19 mouse cellular contexts compared by ENCODE assay signal in genomic region chr1:195032738-195033137, GRCm38 (mm10). TPM values are rescaled to one million over a fixed set of nuclear protein-coding genes. Genes with fewer than 3 reads are reported as not detected.
DNase-seq lines count a peak whose midpoint lies in the region; ATAC-seq and TF ChIP-seq lines count a peak whose summit lies in the region.
"Had no signal": no experiment of that assay in that cellular context is flagged by ENCODE, and none has a peak within 500 bp of the region (broad histone marks: within the 10 kb centered on the region; RNA-seq: fewer than 3 reads in every experiment).

No protein-coding gene starts in this region.

- no peak overlapping the region for H3K9ac ChIP-seq in midbrain, embryonic 16.5 days (ENCODE audit: low read depth, low read length)
- H3K9ac ChIP-seq in liver, embryonic 12.5 days, result no peak overlapping the region
- H3K9ac ChIP-seq: forebrain, embryonic 15.5 days; lung, embryonic 14.5 days; midbrain, embryonic 15.5 days had no signal

- no peak for TF ChIP-seq CTCF in gastrocnemius, adult 2 months (IDR thresholded peaks at IDR 0.05)

- 0 out of 2 replicates have a peak, but pooled peaks have one; percentile 36 for ATAC-seq in midbrain, embryonic 16.5 days
- peak; percentile 69 for ATAC-seq in liver, embryonic 12.5 days
- peak; percentile 76 for ATAC-seq in megakaryocyte-erythroid progenitor cell, adult 5-6 weeks (replicated peaks; ENCODE audit: low FRiP score, low TSS enrichment, poor library complexity, severe bottlenecking)
- ATAC-seq: activated CD4-positive, CD25-positive, alpha-beta regulatory T cell, adult 4 months; forebrain, embryonic 15.5 days; midbrain, embryonic 15.5 days had no signal

- H3K4me1 ChIP-seq in midbrain, embryonic 16.5 days (ENCODE audit: control insufficient read depth, insufficient read depth, low read length), result no peaks in the 10 kb centered on the region
- H3K4me1 ChIP-seq in midbrain, embryonic 10.5 days, result no peaks in the 10 kb centered on the region
- H3K4me1 ChIP-seq in liver, embryonic 12.5 days, result peaks cover 19% of the 10 kb centered on the region
- H3K4me1 ChIP-seq: forebrain, embryonic 15.5 days; midbrain, embryonic 15.5 days had no signal

- no peak overlapping the region for H3K4me2 ChIP-seq in midbrain, embryonic 16.5 days (ENCODE audit: low read length)
- no peak overlapping the region for H3K4me2 ChIP-seq in liver, embryonic 12.5 days
- H3K4me2 ChIP-seq: forebrain, embryonic 15.5 days; lung, embryonic 14.5 days; midbrain, embryonic 15.5 days had no signal

- no peaks in the 10 kb centered on the region for H3K27me3 ChIP-seq in midbrain, embryonic 16.5 days (ENCODE audit: control insufficient read depth, insufficient read depth, low read depth, low read length)
- no peaks in the 10 kb centered on the region for H3K27me3 ChIP-seq in midbrain, embryonic 10.5 days (ENCODE audit: low read depth, poor library complexity, severe bottlenecking)
- H3K27me3 ChIP-seq in liver, embryonic 12.5 days (replicated peaks), result no peaks in the 10 kb centered on the region
- H3K27me3 ChIP-seq: forebrain, embryonic 15.5 days; midbrain, embryonic 15.5 days had no signal

- no peak for DNase-seq in gastrocnemius, adult 2 months
- DNase-seq in gastrocnemius, postnatal 10 days, result no peak
- DNase-seq in midbrain, embryonic 10.5 days (ENCODE audit: low spot score), result no peak
- DNase-seq in lung, postnatal 25 days (ENCODE audit: low spot score), result no peak
- DNase-seq in right cerebral cortex, postnatal 14 days, result no peak
- DNase-seq: adrenal gland, postnatal 14 days; cerebellum, adult 2 months; kidney, adult 11 months; lung, embryonic 14.5 days; right cerebral cortex, postnatal 25 days; thymus, postnatal 4 days had no signal

- H3K9me3 ChIP-seq in midbrain, embryonic 16.5 days (replicated peaks; ENCODE audit: control insufficient read depth, low read length, poor library complexity, severe bottlenecking), result no peaks in the 10 kb centered on the region
- H3K9me3 ChIP-seq in midbrain, embryonic 10.5 days (replicated peaks), result no peaks in the 10 kb centered on the region
- H3K9me3 ChIP-seq in liver, embryonic 12.5 days (replicated peaks), result no peaks in the 10 kb centered on the region
- H3K9me3 ChIP-seq: forebrain, embryonic 15.5 days; midbrain, embryonic 15.5 days had no signal

- intact Hi-C loops in gastrocnemius, adult 2 months (cut with DNase I), result loop anchor here (2.0 to 10.0 kb wide), 2 partner anchors 14 to 158 kb away; no protein-coding TSS in a partner anchor

- peak overlapping the region; percentile 86 for H3K27ac ChIP-seq in gastrocnemius, adult 2 months
- no peak overlapping the region for H3K27ac ChIP-seq in midbrain, embryonic 16.5 days (ENCODE audit: low read length)
- H3K27ac ChIP-seq in midbrain, embryonic 10.5 days (replicated peaks), result no peak overlapping the region
- H3K27ac ChIP-seq in liver, embryonic 12.5 days, result no peak overlapping the region
- H3K27ac ChIP-seq: forebrain, embryonic 15.5 days; kidney, postnatal 0 days; midbrain, embryonic 15.5 days had no signal

- WGBS in midbrain, embryonic 16.5 days, result 94% methylated on average over 1 of the region's 1 CpGs
- 98% methylated on average over 1 of the region's 1 CpGs for WGBS in midbrain, embryonic 10.5 days
- WGBS in liver, embryonic 12.5 days (ENCODE audit: insufficient replicate concordance), result 32% methylated on average over 1 of the region's 1 CpGs

- peaks cover 10% of the 10 kb centered on the region; the same call in 1 of the 2 replicates for H3K36me3 ChIP-seq in midbrain, embryonic 16.5 days (ENCODE audit: control insufficient read depth, insufficient read depth, low read length)
- H3K36me3 ChIP-seq in midbrain, embryonic 10.5 days, result no peaks in the 10 kb centered on the region
- H3K36me3 ChIP-seq in liver, embryonic 12.5 days, result no peaks in the 10 kb centered on the region
- H3K36me3 ChIP-seq: forebrain, embryonic 15.5 days had no signal

- no peak overlapping the region for H3K4me3 ChIP-seq in gastrocnemius, adult 2 months
- no peak overlapping the region for H3K4me3 ChIP-seq in midbrain, embryonic 16.5 days (ENCODE audit: low read depth, low read length)
- no peak overlapping the region for H3K4me3 ChIP-seq in midbrain, embryonic 10.5 days
- no peak overlapping the region for H3K4me3 ChIP-seq in liver, embryonic 12.5 days
- H3K4me3 ChIP-seq: erythroblast, embryonic 14.5 days; forebrain, embryonic 15.5 days; midbrain, embryonic 15.5 days had no signal

RNA-seq across cellular contexts. Expression of gene Cd46, which starts 59.3 kb away (rescaled TPM):
- total RNA-seq in gastrocnemius, adult 2 months (2021), result 1 to 10 TPM; 1.9 TPM
- 1 to 10 TPM in 1 of 2 experiments, under 1 TPM in 1; 0.99 to 1.4 TPM for total RNA-seq in gastrocnemius, postnatal 10 days (2021)
- polyA plus RNA-seq in midbrain, embryonic 16.5 days (2015; fragmentation: Nextera tagmentation; extraction: Ambion mirVana), result 1.8 and 2.0 TPM in 2 replicates
- 0.63 and 0.91 TPM in 2 replicates for polyA plus RNA-seq in midbrain, embryonic 10.5 days (2016; fragmentation: Nextera tagmentation; extraction: Ambion mirVana)
- 0.90 and 1.1 TPM in 2 replicates for polyA plus RNA-seq in liver, embryonic 12.5 days (2016; fragmentation: Nextera tagmentation; extraction: Ambion mirVana)
- total RNA-seq in megakaryocyte-erythroid progenitor cell, adult 5-6 weeks (2014; fragmentation: Nextera tagmentation), result 3.1 and 3.6 TPM in 2 replicates
- 0.56 and 0.88 TPM in 2 replicates for total RNA-seq in megakaryocyte-erythroid progenitor cell, adult 5-6 weeks (2017)
